Mouse (Mus musculus): ENCODE data around the gene Tgfbr3l. TPM values are rescaled to one million over a fixed set of nuclear protein-coding genes. Genes with fewer than 3 reads are reported as not detected.
"Not testable (repeated sequence)": the region's sequence is repeated elsewhere in the genome, so short reads cannot be mapped to it uniquely, and the experiment has no call there.

Tgfbr3l gene
- polyA plus RNA-seq, 1 experiment from 2014 or later = 4.1 TPM

DNA sequence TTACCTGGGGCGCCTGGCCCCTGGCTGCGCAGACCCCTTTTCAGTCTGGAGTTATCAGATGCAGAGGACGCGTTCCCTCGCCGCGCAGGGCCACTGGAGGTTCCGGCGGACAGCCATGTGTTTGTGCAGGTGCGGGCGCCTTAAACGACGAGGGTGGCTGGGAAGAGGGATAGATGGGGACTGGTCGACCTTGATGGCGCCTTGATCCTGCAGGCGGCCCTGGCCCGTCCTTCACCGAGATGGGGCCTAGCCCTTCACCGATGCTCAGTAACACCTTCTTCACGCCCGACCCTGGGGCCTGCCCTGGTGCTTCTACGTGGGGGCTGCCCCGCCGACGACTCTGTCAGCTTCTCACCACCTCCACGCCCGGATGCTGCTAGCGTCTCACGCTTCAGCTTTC lies 1.2 kb downstream of the Tgfbr3l start:
- 16% methylated on average over 29 of the region's 29 CpGs for WGBS
- Histone ChIP-seq H3K4me3 (ENCODE audit: low read depth, low read length) (no peak overlapping the region), H3K9me3 (replicated peaks; ENCODE audit: control insufficient read depth, low read length, poor library complexity, severe bottlenecking) (no peaks in the 10 kb centered on the region), H3K4me1 (ENCODE audit: control insufficient read depth, insufficient read depth, low read length) (peaks cover 11% of the 10 kb centered on the region), H3K27ac (ENCODE audit: low read length) (no peak overlapping the region), H3K27me3 (ENCODE audit: control insufficient read depth, insufficient read depth, low read depth, low read length) (no peaks in the 10 kb centered on the region), H3K4me2 (ENCODE audit: low read length) (no peak overlapping the region), H3K36me3 (ENCODE audit: control insufficient read depth, insufficient read depth, low read length) (peaks cover 25% of the 10 kb centered on the region), H3K9ac (ENCODE audit: low read depth, low read length) (peak overlapping the region; percentile 15; the same call in 1 of the 2 replicates)
- no peak for ATAC-seq

DNA sequence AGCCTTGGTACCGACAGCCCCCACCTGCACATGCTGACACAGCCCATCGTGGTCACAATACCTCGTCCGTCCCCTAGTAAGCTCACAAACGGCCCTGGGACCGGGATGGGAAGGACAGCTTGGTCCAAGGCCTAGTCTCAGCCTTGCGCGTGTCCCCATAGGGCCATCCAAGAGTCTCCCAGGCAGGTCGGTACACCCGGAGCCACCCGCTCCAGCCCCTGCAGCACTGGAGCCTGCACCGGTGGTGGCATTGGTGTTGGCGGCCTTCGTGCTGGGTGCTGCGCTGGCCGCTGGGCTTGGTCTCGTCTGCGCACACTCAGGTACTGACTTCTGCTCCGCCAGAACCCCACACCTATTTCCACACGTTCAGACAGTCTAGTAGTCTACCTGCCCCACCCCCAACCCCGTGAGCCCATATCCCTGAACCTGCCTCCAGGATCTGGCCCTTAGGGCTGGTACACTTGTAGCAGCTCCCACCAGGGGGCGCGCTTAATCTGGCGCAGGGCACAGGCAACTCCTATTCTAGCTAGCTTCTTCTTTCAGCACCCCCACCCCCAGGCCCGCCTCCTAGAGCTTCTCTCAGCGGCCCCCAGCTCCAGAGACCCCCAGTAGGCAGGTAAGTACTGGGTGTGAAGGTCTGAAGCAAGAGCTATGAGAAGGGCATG lies 2.4 kb downstream of the Tgfbr3l start:
- WGBS = 32% methylated on average over 26 of the region's 26 CpGs
- no peaks in the 10 kb centered on the region for H3K27me3 ChIP-seq (ENCODE audit: control insufficient read depth, insufficient read depth, low read depth, low read length)
- ATAC-seq = 0 out of 2 replicates have a peak, but pooled peaks have one; percentile 1
- H3K4me2 ChIP-seq (ENCODE audit: low read length) = no peak overlapping the region
- H3K9me3 ChIP-seq (replicated peaks; ENCODE audit: control insufficient read depth, low read length, poor library complexity, severe bottlenecking) = no peaks in the 10 kb centered on the region
- peaks cover 20% of the 10 kb centered on the region for H3K36me3 ChIP-seq (ENCODE audit: control insufficient read depth, insufficient read depth, low read length)
- H3K27ac ChIP-seq (ENCODE audit: low read length) = no peak overlapping the region
- H3K4me1 ChIP-seq (ENCODE audit: control insufficient read depth, insufficient read depth, low read length) = peaks cover 13% of the 10 kb centered on the region
- no peak overlapping the region for H3K4me3 ChIP-seq (ENCODE audit: low read depth, low read length)
- no peak overlapping the region for H3K9ac ChIP-seq (ENCODE audit: low read depth, low read length)

GRCm38 (mm10) chr8:4252116-4252760 lies 4.2 kb downstream of the Tgfbr3l start:
- Histone ChIP-seq H3K27me3 (ENCODE audit: control insufficient read depth, insufficient read depth, low read depth, low read length) (no peaks in the 10 kb centered on the region), H3K36me3 (ENCODE audit: control insufficient read depth, insufficient read depth, low read length) (peaks cover 12% of the 10 kb centered on the region), H3K4me1 (ENCODE audit: control insufficient read depth, insufficient read depth, low read length) (peaks cover 25% of the 10 kb centered on the region), H3K9ac (ENCODE audit: low read depth, low read length) (peak overlapping the region; percentile 87), H3K27ac (ENCODE audit: low read length) (peak overlapping the region; percentile 88), H3K4me2 (ENCODE audit: low read length) (peak overlapping the region; percentile 75), H3K4me3 (ENCODE audit: low read depth, low read length) (peak overlapping the region; percentile 84), H3K9me3 (replicated peaks; ENCODE audit: control insufficient read depth, low read length, poor library complexity, severe bottlenecking) (no peaks in the 10 kb centered on the region)
- peak; percentile 0; the same call in 1 of the 2 replicates for ATAC-seq
- 43% methylated on average over 8 of the region's 8 CpGs for WGBS

DNA sequence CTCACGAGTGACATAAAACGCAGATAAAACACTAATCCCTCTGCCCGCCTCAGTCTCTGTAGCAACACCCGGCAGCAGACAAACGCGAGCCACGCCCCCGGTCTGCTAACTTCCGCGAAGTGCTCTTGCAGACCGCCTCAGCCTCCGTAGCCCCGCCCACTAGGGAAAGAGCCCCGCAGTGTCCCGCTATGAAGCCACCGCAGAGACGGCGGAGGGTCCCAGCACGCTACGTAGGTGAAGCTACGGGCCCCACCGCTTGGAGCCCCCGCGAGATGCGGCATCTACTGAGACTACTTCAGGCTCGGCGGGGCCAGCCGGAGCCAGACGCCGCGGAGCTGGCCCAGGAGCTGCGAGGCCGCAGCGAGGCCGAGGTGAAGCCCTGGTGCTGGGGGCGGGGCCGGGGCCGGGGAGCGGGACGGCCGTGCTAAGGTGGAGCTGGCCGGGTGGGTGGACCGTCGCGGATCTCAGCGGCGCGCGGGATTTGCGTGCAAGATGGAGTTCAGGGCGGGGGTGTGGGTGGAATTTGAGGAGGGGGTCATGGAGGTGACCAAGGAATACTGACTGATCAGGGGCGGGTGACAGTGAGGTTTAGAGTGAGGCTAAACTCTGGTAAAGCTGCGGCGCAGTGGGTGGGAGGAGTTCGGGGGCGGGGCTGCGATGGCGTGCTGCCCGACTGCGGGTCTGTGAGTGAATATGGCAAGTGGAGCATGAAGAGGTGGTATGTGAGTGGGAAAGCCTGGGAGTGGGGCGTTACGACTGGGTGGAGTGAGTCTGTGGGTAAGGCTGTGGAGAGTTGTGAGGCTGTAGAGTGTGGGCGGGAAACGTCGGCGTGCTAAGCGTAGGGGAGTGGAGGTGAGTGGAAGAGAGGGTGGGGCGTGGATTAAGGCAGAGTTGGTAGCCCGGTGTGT lies 5.2 kb downstream of the Tgfbr3l start, which contains the start of gene Snapc2:
TSS of gene Snapc2 (plus strand) at position 147 of the 908 bp plus-strand sequence.
- no peaks in the 10 kb centered on the region for H3K27me3 ChIP-seq (ENCODE audit: control insufficient read depth, insufficient read depth, low read depth, low read length)
- H3K4me2 ChIP-seq (ENCODE audit: low read length) = peak within 1 kb of the TSS; percentile 75
- H3K9me3 ChIP-seq (replicated peaks; ENCODE audit: control insufficient read depth, low read length, poor library complexity, severe bottlenecking) = no peaks in the 10 kb centered on the region
- peaks cover 32% of the 10 kb centered on the region for H3K4me1 ChIP-seq (ENCODE audit: control insufficient read depth, insufficient read depth, low read length)
- peak within 1 kb of the TSS; percentile 84 for H3K4me3 ChIP-seq (ENCODE audit: low read depth, low read length)
- peaks cover 11% of the 10 kb centered on the region for H3K36me3 ChIP-seq (ENCODE audit: control insufficient read depth, insufficient read depth, low read length)
- under 1% methylated on average over 69 of the region's 69 CpGs for WGBS
- H3K9ac ChIP-seq (ENCODE audit: low read depth, low read length) = peak within 1 kb of the TSS; percentile 87
- ATAC-seq = peak; percentile 90
- peak within 1 kb of the TSS; percentile 88 for H3K27ac ChIP-seq (ENCODE audit: low read length)

- H3K4me3 ChIP-seq (ENCODE audit: low read depth, low read length) = peak overlapping the region; percentile 84
- peak overlapping the region; percentile 15; the same call in 1 of the 2 replicates for H3K9ac ChIP-seq (ENCODE audit: low read depth, low read length)
- no peaks in the 10 kb centered on the region for H3K9me3 ChIP-seq (replicated peaks; ENCODE audit: control insufficient read depth, low read length, poor library complexity, severe bottlenecking)
- H3K36me3 ChIP-seq (ENCODE audit: control insufficient read depth, insufficient read depth, low read length) = peaks cover 8% of the 10 kb centered on the region; the same call in 1 of the 2 replicates
- peak overlapping the region; percentile 75 for H3K4me2 ChIP-seq (ENCODE audit: low read length)
- H3K4me1 ChIP-seq (ENCODE audit: control insufficient read depth, insufficient read depth, low read length) = peaks cover 32% of the 10 kb centered on the region
- WGBS = 50% methylated on average over 6 of the region's 6 CpGs
- ATAC-seq = no peak
- peak overlapping the region; percentile 88 for H3K27ac ChIP-seq (ENCODE audit: low read length)
- no peaks in the 10 kb centered on the region for H3K27me3 ChIP-seq (ENCODE audit: control insufficient read depth, insufficient read depth, low read depth, low read length)
Observed at GRCm38 (mm10) chr8:4254001-4254400, 6.0 kb downstream of the Tgfbr3l start.

GRCm38 (mm10) chr8:4255471-4255870 lies 7.5 kb downstream of the Tgfbr3l start:
- Histone ChIP-seq H3K36me3 (ENCODE audit: control insufficient read depth, insufficient read depth, low read length) (peaks cover 10% of the 10 kb centered on the region; the same call in 1 of the 2 replicates), H3K4me1 (ENCODE audit: control insufficient read depth, insufficient read depth, low read length) (peaks cover 40% of the 10 kb centered on the region)
- ATAC-seq; H3K9ac ChIP-seq (ENCODE audit: low read depth, low read length); H3K4me2 ChIP-seq (ENCODE audit: low read length); H3K4me3 ChIP-seq (ENCODE audit: low read depth, low read length); H3K27ac ChIP-seq (ENCODE audit: low read length); H3K9me3 ChIP-seq (replicated peaks; ENCODE audit: control insufficient read depth, low read length, poor library complexity, severe bottlenecking); H3K27me3 ChIP-seq (ENCODE audit: control insufficient read depth, insufficient read depth, low read depth, low read length): not testable (repeated sequence)
- 89% methylated on average over 7 of the region's 7 CpGs for WGBS

DNA sequence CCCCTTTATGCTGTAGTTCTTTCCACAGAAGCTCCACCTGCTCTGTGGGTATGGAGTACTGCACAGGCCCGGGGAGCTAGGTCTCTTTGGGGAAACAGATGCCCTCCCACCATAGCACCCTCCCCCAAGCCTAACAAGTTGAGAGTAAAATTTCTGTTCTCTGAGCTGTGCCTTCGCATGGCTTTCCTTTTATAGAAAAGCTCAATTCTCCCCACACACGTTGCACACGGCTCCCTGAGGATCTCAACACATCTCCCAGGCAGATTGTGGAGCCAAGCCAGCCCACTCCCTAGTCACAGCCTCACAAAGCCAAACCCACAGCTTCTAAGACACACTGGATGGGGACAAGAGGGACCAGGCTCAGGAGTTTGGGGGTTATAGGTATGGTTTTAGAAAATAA lies 8.9 kb downstream of the Tgfbr3l start:
- H3K36me3 ChIP-seq (ENCODE audit: control insufficient read depth, insufficient read depth, low read length) = peaks cover 10% of the 10 kb centered on the region; the same call in 1 of the 2 replicates
- H3K4me2 ChIP-seq (ENCODE audit: low read length) = peak overlapping the region; percentile 73
- H3K4me3 ChIP-seq (ENCODE audit: low read depth, low read length) = peak overlapping the region; percentile 87
- H3K4me1 ChIP-seq (ENCODE audit: control insufficient read depth, insufficient read depth, low read length) = peaks cover 40% of the 10 kb centered on the region
- H3K9me3 ChIP-seq (replicated peaks; ENCODE audit: control insufficient read depth, low read length, poor library complexity, severe bottlenecking) = no peaks in the 10 kb centered on the region
- peak overlapping the region; percentile 96 for H3K9ac ChIP-seq (ENCODE audit: low read depth, low read length)
- no peaks in the 10 kb centered on the region for H3K27me3 ChIP-seq (ENCODE audit: control insufficient read depth, insufficient read depth, low read depth, low read length)
- WGBS = 54% methylated on average over 4 of the region's 4 CpGs
- peak overlapping the region; percentile 97 for H3K27ac ChIP-seq (ENCODE audit: low read length)
- no peak for ATAC-seq

DNA sequence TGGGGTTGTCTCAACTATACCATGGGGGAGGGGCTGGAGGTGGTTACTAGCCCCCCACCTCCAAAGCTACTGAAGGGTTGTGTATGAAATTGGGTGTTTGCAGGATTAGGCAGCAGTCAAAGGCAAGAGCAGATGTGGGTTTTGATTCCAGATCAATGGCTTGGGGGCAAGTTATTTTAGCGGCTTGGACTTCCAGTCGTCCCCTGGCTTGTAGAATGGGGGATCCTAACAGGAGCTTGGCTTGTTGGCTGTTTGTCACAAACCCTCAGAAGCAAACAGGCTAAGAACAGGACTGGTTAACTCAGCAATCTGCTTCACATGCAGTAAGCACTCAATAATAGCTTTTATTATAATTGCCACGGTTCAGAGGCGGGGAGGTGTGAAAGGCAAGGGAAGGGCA lies 9.3 kb downstream of the Tgfbr3l start:
- Histone ChIP-seq H3K27ac (ENCODE audit: low read length) (peak overlapping the region; percentile 97), H3K4me1 (ENCODE audit: control insufficient read depth, insufficient read depth, low read length) (peaks cover 39% of the 10 kb centered on the region), H3K4me2 (ENCODE audit: low read length) (peak overlapping the region; percentile 73), H3K4me3 (ENCODE audit: low read depth, low read length) (peak overlapping the region; percentile 87), H3K9ac (ENCODE audit: low read depth, low read length) (peak overlapping the region; percentile 96), H3K9me3 (replicated peaks; ENCODE audit: control insufficient read depth, low read length, poor library complexity, severe bottlenecking) (no peaks in the 10 kb centered on the region), H3K36me3 (ENCODE audit: control insufficient read depth, insufficient read depth, low read length) (peaks cover 10% of the 10 kb centered on the region; the same call in 1 of the 2 replicates), H3K27me3 (ENCODE audit: control insufficient read depth, insufficient read depth, low read depth, low read length) (no peaks in the 10 kb centered on the region)
- WGBS = 58% methylated on average over 4 of the region's 4 CpGs
- no peak for ATAC-seq
